Mouse (Mus musculus) ovary, postnatal 14 days (tissue): ENCODE measurements around the gene Ttyh1.
"Not testable (repeated sequence)": the region's sequence is repeated elsewhere in the genome, so short reads cannot be mapped to it uniquely, and the experiment has no call there.

Experiments
- DNase-seq: peaks from one replicate; pipeline ENCODE4 v3.0.0; 2022; ENCODE audit warnings: low spot score

Gene Ttyh1

GRCm38 (mm10) chr7:4143506-4143905, 24.3 kb downstream of the Ttyh1 start:
- DNase-seq = no peak

- no peak for DNase-seq
Measured at GRCm38 (mm10) chr7:4144046-4144445, 24.8 kb downstream of the Ttyh1 start.

- no peak for DNase-seq
Measured at GRCm38 (mm10) chr7:4144766-4145551, 25.8 kb downstream of the Ttyh1 start.

- no peak for DNase-seq
Measured at GRCm38 (mm10) chr7:4145552-4146190, 26.5 kb downstream of the Ttyh1 start.

- DNase-seq = no peak
Measured at GRCm38 (mm10) chr7:4146241-4147180, 27.3 kb downstream of the Ttyh1 start.

- no peak for DNase-seq
Measured at GRCm38 (mm10) chr7:4147371-4147770, 28.2 kb downstream of the Ttyh1 start.

GRCm38 (mm10) chr7:4147836-4148235, 28.6 kb downstream of the Ttyh1 start:
- no peak for DNase-seq

- no peak for DNase-seq
Measured at GRCm38 (mm10) chr7:4148341-4149208, 29.4 kb downstream of the Ttyh1 start.

GRCm38 (mm10) chr7:4149209-4150054, 30.2 kb downstream of the Ttyh1 start:
- DNase-seq = peak; percentile 61

GRCm38 (mm10) chr7:4150059-4150541, 30.9 kb downstream of the Ttyh1 start, which contains the start of gene Leng9:
Gene Leng9 (minus strand): TSS chr7:4150374.
- no peak for DNase-seq

- DNase-seq = no peak
Measured at GRCm38 (mm10) chr7:4150811-4151221, 31.6 kb downstream of the Ttyh1 start.

GRCm38 (mm10) chr7:4151241-4151640, 32.0 kb downstream of the Ttyh1 start:
- no peak for DNase-seq

GRCm38 (mm10) chr7:4154356-4154755, 35.1 kb downstream of the Ttyh1 start:
- no peak for DNase-seq

- no peak for DNase-seq
Measured at GRCm38 (mm10) chr7:4154976-4155375, 35.8 kb downstream of the Ttyh1 start.

GRCm38 (mm10) chr7:4161596-4161995, 42.4 kb downstream of the Ttyh1 start:
- DNase-seq = not testable (repeated sequence)

GRCm38 (mm10) chr7:4163571-4164072, 44.4 kb downstream of the Ttyh1 start:
- DNase-seq = no peak

- no peak for DNase-seq
Measured at GRCm38 (mm10) chr7:4164090-4164910, 45.1 kb downstream of the Ttyh1 start, which contains the start of gene Cdc42ep5. Gene Cdc42ep5 (minus strand): TSS chr7:4164860.

GRCm38 (mm10) chr7:4165286-4165685, 46.1 kb downstream of the Ttyh1 start:
- no peak for DNase-seq

- DNase-seq = no peak
Measured at GRCm38 (mm10) chr7:4167098-4167497, 47.9 kb downstream of the Ttyh1 start.
